Mouse (Mus musculus): ENCODE measurements around the gene Arhgef25. TPM values are rescaled to one million over a fixed set of nuclear protein-coding genes. Genes with fewer than 3 reads are reported as not detected.
"Not testable (repeated sequence)": the region's sequence is repeated elsewhere in the genome, so short reads cannot be mapped to it uniquely, and the experiment has no call there.

Gene Arhgef25
- total RNA-seq, 2 experiments from 2014 or later = 65.2 to 69.1 TPM

- intact Hi-C loops (cut with DNase I) = no loop called here
- no peak for DNase-seq (ENCODE audit: extremely low spot score in 1 of 2, low spot score in 2 of 2)
Observed at GRCm38 (mm10) chr10:127156089-127156488, 33.8 kb downstream of the Arhgef25 start.

DNA sequence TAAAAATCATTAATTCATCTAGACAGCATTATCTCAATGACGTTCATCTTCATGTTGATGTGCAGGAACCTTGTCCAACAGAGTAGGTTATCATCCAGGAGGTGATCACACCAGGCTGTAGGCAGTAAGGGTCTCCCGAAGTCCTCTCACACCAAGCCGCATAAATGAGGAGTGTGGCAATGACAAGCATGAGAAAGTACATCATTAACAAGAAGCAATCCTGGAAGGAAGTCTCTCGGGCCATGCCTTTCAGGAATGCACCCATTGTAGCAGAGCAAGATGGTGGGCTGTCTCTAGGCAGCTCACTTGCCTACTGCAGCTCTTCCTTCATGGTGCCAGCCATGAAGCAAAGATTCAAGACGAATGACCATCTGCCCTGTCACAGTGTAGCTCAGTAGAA is 35.2 kb downstream of the Arhgef25 start:
- DNase-seq (ENCODE audit: extremely low spot score in 1 of 2, low spot score in 2 of 2) = no peak
- intact Hi-C loops (cut with DNase I) = no loop called here

DNA sequence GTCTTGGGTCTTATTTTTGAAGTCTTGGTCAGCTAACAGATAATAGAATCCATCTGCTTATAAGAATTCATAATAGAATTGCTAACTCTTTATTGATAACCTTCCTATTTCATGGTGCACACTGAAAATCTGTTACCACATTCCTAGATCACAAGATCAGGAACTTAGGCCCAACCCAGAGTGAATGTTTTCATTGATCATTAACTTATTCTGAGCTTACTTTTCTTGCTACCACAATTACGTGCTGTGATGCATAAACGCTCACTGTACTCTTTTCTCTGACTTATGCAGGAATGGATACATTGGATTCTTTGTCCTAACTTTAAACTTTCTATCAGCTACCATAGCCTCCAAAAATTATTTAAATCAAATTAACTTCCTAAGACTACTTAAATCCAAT is 35.6 kb downstream of the Arhgef25 start:
- no peak for DNase-seq (ENCODE audit: extremely low spot score in 1 of 2, low spot score in 2 of 2)
- intact Hi-C loops (cut with DNase I) = no loop called here

DNA sequence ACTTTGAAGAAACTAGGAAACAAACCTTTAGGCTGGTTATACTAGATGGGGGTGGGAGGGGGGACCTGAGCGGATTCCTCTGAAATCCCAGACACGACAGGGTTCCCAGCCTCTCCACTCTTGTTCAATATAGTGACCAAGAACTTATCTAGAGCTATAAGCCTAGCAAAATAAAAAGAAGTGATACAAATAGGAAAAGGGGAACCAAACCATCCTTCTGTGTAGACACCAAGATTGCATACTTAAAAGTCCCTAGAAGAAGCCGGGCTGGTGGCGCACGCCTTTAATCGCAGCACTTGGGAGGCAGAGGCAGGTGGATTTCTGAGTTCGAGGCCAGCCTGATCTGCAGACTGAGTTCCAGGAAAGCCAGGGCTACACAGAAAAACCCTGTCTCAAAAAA is 36.6 kb downstream of the Arhgef25 start:
- DNase-seq (ENCODE audit: extremely low spot score in 1 of 2, low spot score in 2 of 2) = no peak
- intact Hi-C loops (cut with DNase I) = no loop called here

DNA sequence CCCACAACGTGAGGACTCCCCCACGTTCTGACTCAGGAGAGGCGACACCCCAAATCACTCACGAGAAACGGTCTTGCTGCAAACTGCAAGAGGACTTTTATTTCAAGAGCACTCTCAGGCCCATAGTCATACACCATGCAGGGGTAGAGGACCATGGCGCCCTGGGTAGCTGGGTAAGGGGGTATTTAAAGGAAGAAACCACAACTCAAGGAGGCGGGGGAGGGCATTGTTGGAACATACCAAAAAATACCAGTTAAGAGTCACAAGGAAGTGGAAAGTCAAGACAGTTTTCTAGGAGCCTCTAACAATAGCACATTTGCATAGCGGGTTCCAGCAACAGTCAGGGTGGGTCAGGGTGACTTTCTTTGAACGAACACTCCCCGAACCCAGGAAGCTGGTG is 37.3 kb downstream of the Arhgef25 start:
- DNase-seq (ENCODE audit: extremely low spot score in 1 of 2, low spot score in 2 of 2); intact Hi-C loops (cut with DNase I): not testable (repeated sequence)

DNA sequence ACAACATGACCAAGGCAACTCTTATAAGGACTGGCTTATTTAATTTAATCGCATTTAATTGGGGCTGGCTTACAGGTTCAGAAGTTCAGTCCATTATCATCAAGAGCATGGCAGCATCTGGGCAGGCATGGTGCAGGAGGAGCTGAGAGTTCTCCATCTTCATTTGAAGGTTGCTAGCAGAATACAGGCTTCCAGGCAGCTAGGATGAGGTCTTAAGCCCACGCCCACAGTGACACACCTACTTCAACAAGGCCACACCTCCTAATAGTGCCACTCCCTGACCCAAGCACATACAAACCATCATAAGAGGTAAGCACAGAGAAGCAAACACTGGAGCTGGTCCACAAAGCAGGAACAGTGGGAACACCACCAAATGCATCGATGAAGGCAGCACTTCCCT is 38.6 kb downstream of the Arhgef25 start:
- intact Hi-C loops (cut with DNase I); DNase-seq (ENCODE audit: extremely low spot score in 1 of 2, low spot score in 2 of 2): not testable (repeated sequence)

DNA sequence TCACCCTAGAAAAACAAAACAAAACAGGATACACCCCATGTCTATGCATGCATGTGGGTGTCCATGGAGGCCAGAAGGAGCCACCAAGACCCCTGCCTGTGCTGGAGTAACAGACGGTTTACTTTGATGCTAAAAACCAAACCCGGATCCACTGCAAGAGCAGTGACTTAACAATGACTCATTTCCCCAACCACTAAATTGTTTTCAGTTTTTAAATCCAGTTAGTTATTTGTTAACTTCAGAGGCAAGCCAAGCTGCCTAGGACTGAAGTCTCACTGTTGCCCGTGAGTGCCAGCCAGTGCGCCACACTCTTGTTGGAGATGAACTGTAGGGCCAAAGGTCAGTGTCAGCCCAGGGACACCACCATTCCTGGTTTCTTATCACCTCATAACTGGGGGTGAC is 39.4 kb downstream of the Arhgef25 start:
- no peak for DNase-seq (ENCODE audit: extremely low spot score in 1 of 2, low spot score in 2 of 2)

DNA sequence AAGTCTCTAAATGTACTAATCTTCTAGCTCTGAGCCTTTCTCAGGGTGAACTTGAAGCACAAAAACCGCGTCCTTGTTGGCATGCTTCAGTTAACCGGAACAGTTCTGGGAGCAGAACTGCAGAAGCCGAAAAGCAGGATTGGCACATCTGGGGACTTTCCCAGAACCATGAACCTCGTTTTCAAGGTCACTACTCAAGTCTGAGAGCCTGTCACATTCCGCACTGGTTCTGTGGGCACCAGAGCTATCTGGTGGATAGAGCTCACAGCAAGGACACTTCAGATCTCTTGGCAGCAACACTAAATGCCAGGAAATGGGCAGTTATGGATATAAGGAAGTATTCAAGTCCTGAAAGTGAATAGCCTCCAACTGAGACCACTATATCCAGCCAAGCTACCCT is 42.7 kb downstream of the Arhgef25 start:
- intact Hi-C loops (cut with DNase I) = no loop called here
- DNase-seq (ENCODE audit: extremely low spot score in 1 of 2, low spot score in 2 of 2) = no peak

More for the DNA sequence above, 39.4 kb downstream of the Arhgef25 start:
- intact Hi-C loops (cut with DNase I) = no loop called here

DNA sequence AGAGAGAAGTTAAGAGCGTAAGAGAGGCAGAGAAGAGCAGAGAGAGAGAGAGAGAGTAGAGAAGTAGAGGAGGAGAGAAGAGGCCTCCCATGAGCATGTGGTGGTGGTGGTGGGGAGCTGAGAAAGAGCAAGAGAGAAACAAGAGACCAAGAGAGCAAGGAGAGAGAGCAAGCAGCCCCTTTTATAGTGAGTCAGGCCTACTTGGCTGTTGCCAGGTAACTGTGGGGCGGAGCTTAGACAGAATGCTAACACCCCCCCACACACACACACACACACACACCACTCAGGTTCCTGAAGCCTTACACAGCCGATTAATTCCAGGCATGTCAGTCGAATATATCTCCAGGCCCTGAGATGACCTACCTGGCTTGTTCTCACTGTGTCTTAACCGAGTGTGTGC is 44.6 kb downstream of the Arhgef25 start:
- intact Hi-C loops (cut with DNase I) = no loop called here

GRCm38 (mm10) chr10:127144536-127144935 is 45.3 kb downstream of the Arhgef25 start:
- intact Hi-C loops (cut with DNase I) = no loop called here
- no peak for DNase-seq (ENCODE audit: extremely low spot score in 1 of 2, low spot score in 2 of 2)

More for the DNA sequence above, 44.6 kb downstream of the Arhgef25 start:
- DNase-seq (ENCODE audit: extremely low spot score in 1 of 2, low spot score in 2 of 2) = no peak

DNA sequence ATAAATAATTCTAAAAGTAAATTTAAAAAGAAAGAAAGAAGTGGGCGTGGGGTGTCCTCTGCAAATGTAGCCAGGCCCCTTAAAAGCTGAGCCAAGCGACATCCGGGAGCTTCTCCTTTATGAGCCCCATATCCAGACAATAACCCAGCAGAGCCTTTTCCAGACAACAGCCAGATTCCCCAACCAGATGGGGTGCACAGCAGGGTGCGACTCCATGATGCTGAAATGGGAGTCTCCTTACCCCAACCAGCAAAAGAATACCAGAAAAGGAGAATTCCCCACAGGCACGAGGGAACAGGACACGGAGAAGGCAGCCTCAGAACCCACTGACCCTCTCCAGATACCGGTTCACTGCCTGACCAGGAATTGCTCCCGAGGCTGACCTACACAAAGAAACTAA is 46.7 kb downstream of the Arhgef25 start:
- no peak for DNase-seq (ENCODE audit: extremely low spot score in 1 of 2, low spot score in 2 of 2)
- intact Hi-C loops (cut with DNase I) = no loop called here

- intact Hi-C loops (cut with DNase I) = no loop called here
- no peak for DNase-seq (ENCODE audit: extremely low spot score in 1 of 2, low spot score in 2 of 2)
Observed at GRCm38 (mm10) chr10:127141500-127141899, 48.4 kb downstream of the Arhgef25 start.

DNA sequence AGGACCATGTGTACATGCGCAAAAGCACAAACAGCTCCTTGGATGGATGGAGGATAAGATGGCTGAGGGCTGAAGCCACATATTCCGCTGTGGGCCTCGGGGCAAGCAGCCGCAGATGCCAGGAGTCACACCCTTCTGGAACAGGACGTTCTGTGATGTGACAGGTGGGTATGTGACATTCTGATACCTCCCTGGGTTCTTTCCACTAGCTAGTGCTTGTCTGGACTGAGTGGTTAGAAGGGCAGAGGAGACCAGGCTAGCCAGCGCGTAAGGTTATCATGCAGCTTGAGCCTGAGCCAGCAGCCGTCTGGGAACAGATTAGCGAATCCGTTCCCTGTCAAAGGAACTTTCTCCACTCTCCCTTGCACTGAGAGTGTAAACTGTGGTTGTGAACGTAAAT is 48.9 kb downstream of the Arhgef25 start:
- no peak for DNase-seq (ENCODE audit: extremely low spot score in 1 of 2, low spot score in 2 of 2)
- intact Hi-C loops (cut with DNase I) = no loop called here

DNA sequence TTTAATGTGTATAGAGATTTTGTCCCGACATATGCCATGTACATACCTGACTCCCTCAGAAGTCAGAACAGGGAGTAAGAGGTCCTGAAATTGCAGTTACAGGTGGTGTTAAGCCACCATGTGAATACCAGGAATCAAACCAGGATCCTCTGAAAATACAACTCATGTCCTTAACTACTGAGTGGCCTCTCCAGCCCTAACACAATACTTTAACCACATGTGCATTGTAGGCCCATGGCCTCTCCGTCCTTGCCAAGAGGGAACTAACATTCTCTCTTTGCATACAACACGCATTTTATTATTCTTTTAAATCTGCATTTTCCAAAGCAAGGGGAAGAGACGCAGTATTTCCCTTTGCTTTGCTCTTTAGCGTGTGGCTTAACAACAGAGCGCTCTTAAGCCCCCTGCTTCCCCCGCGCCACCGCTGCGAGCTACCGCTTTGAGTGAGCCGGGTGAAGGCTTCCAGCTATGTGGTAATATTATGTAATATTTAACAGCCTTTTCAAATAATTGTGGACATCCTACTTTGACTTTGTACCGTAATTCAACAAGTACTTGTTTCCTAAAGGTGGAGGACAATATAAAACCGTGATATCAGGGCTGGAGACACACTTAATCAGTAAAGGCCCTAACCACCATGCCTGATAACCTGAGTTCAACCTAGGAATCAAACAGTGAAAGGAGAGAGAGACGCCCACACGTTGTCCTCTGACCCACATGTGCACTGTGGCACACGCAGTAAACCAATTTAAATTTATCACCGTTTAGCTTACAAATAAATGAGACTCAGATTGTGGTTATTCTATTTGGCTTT is 51.3 kb downstream of the Arhgef25 start:
- intact Hi-C loops (cut with DNase I) = no loop called here
- DNase-seq (ENCODE audit: extremely low spot score in 1 of 2, low spot score in 2 of 2) = no peak

- DNase-seq (ENCODE audit: extremely low spot score in 1 of 2, low spot score in 2 of 2) = no peak
- intact Hi-C loops (cut with DNase I) = no loop called here
Observed at GRCm38 (mm10) chr10:127137896-127138295, 52.0 kb downstream of the Arhgef25 start.

GRCm38 (mm10) chr10:127136510-127136909 is 53.4 kb downstream of the Arhgef25 start:
- intact Hi-C loops (cut with DNase I) = no loop called here
- no peak for DNase-seq (ENCODE audit: extremely low spot score in 1 of 2, low spot score in 2 of 2)

- intact Hi-C loops (cut with DNase I) = no loop called here
- no peak for DNase-seq (ENCODE audit: extremely low spot score in 1 of 2, low spot score in 2 of 2)
Observed at GRCm38 (mm10) chr10:127135118-127135836, 54.6 kb downstream of the Arhgef25 start.

DNA sequence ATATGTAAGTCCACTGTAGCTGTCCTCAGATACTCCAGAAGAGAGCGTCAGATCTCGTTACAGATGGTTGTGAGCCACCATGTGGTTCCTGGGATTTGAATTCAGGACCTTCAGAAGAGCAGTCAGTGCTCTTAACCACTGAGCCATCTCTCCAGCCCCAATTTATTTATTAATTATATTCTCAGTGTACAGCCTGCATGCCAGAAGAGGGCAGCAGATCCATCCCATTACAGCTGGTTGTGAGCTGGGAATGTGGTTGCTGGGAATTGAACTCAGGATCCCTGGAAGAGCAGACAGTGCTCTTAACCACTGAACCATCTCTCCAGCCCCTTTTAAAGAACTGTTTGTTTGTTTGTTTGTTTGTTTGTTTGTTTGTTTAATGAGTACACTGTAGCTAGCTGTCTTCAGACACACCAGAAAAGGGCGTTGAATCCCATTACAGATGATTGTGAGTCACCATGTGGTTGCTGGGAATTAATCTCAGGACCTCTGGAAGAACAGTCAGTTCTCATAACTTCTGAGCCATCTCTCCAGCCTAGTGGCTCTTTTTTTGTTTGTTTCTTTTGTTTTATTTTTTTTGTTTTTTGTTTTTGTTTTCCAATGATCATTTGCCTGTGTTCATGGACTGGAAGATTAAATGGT is 55.4 kb downstream of the Arhgef25 start:
- DNase-seq (ENCODE audit: extremely low spot score in 1 of 2, low spot score in 2 of 2); intact Hi-C loops (cut with DNase I): not testable (repeated sequence)
